In genomic region chr3:152668239-152668638, GRCm38 (mm10) we compare ENCODE assay signal across 8 mouse cellular contexts. TPM values are rescaled to one million over a fixed set of nuclear protein-coding genes. Genes with fewer than 3 reads are reported as not detected.
DNase-seq lines count a peak whose midpoint lies in the region; ATAC-seq and TF ChIP-seq lines count a peak whose summit lies in the region.

Gene Ak5, minus strand, starts transcription at chr3:152668360.

- WGBS in embryonic facial prominence, embryonic 14.5 days, result 6% methylated on average over 3 of the region's 5 CpGs
- 7% methylated on average over 2 of the region's 5 CpGs for WGBS in midbrain, embryonic 16.5 days

- H3K27me3 ChIP-seq in embryonic facial prominence, embryonic 14.5 days (replicated peaks; ENCODE audit: control insufficient read depth, insufficient read depth, low read length), result peaks cover 37% of the 10 kb centered on the region
- H3K27me3 ChIP-seq in midbrain, embryonic 16.5 days (ENCODE audit: control insufficient read depth, insufficient read depth, low read depth, low read length), result peaks cover 8% of the 10 kb centered on the region

- DNase-seq in layer of hippocampus, adult 2 months (ENCODE audit: low spot score in 2 of 2), result no peak
- no peak for DNase-seq in layer of hippocampus, adult 9-11 months
- no peak for DNase-seq in embryonic facial prominence, embryonic 14.5 days (ENCODE audit: low spot score)
- no peak for DNase-seq in layer of hippocampus, postnatal 14 days (ENCODE audit: low spot score in 2 of 2)
- DNase-seq in B cell, adult 2 months, result no peak
- DNase-seq in cerebellum, postnatal 36 days, result no peak
- no peak for DNase-seq in urinary bladder, postnatal 25 days (ENCODE audit: low spot score)

- H3K4me1 ChIP-seq in embryonic facial prominence, embryonic 14.5 days (ENCODE audit: control insufficient read depth, insufficient read depth, low read length), result no peaks in the 10 kb centered on the region
- H3K4me1 ChIP-seq in midbrain, embryonic 16.5 days (ENCODE audit: control insufficient read depth, insufficient read depth, low read length), result peaks cover 3% of the 10 kb centered on the region; the same call in 1 of the 2 replicates

- peak within 1 kb of the TSS; percentile 67 for H3K9ac ChIP-seq in embryonic facial prominence, embryonic 14.5 days (ENCODE audit: low read depth, low read length)
- H3K9ac ChIP-seq in midbrain, embryonic 16.5 days (ENCODE audit: low read depth, low read length), result peak within 1 kb of the TSS; percentile 74

- no peaks in the 10 kb centered on the region for H3K36me3 ChIP-seq in embryonic facial prominence, embryonic 14.5 days (ENCODE audit: control insufficient read depth, insufficient read depth, low read length)
- no peaks in the 10 kb centered on the region for H3K36me3 ChIP-seq in midbrain, embryonic 16.5 days (ENCODE audit: control insufficient read depth, insufficient read depth, low read length)

- no peak for ATAC-seq in embryonic facial prominence, embryonic 14.5 days (ENCODE audit: low read depth)
- ATAC-seq in midbrain, embryonic 16.5 days, result peak; percentile 61

- peak within 1 kb of the TSS; percentile 77 for H3K4me3 ChIP-seq in layer of hippocampus, adult 2 months
- peak within 1 kb of the TSS; percentile 55 for H3K4me3 ChIP-seq in embryonic facial prominence, embryonic 14.5 days (ENCODE audit: low read depth, low read length)
- peak within 1 kb of the TSS; percentile 64 for H3K4me3 ChIP-seq in midbrain, embryonic 16.5 days (ENCODE audit: low read depth, low read length)

- H3K9me3 ChIP-seq in embryonic facial prominence, embryonic 14.5 days (ENCODE audit: control insufficient read depth, low read length), result no peaks in the 10 kb centered on the region
- no peaks in the 10 kb centered on the region; the same call in 1 of the 2 replicates for H3K9me3 ChIP-seq in midbrain, embryonic 16.5 days (replicated peaks; ENCODE audit: control insufficient read depth, low read length, poor library complexity, severe bottlenecking)

- TF ChIP-seq CTCF in layer of hippocampus, adult 2 months (conservative IDR thresholded peaks at IDR 0.05), result no peak

- peak within 1 kb of the TSS; percentile 97 for H3K27ac ChIP-seq in layer of hippocampus, adult 2 months
- no peak within 1 kb of the TSS for H3K27ac ChIP-seq in embryonic facial prominence, embryonic 14.5 days (replicated peaks; ENCODE audit: low read depth, low read length)
- H3K27ac ChIP-seq in midbrain, embryonic 16.5 days (ENCODE audit: low read length), result peak within 1 kb of the TSS; percentile 50; the same call in 1 of the 2 replicates

- H3K4me2 ChIP-seq in embryonic facial prominence, embryonic 14.5 days (ENCODE audit: low read depth, low read length), result peak within 1 kb of the TSS; percentile 98
- H3K4me2 ChIP-seq in midbrain, embryonic 16.5 days (ENCODE audit: low read length), result peak within 1 kb of the TSS; percentile 97

RNA-seq across cellular contexts. Expression of gene Ak5, which starts in this region (rescaled TPM):
- 100 to 1,000 TPM; 245 to 266 TPM for total RNA-seq in layer of hippocampus, adult 2 months (2021)
- polyA plus RNA-seq in embryonic facial prominence, embryonic 14.5 days (2014; fragmentation: Nextera tagmentation; extraction: Ambion mirVana), result 2.9 and 3.1 TPM in 2 replicates
- total RNA-seq in layer of hippocampus, postnatal 14 days (2021), result 100 to 1,000 TPM; 214 to 220 TPM
- 18.4 and 20.9 TPM in 2 replicates for polyA plus RNA-seq in midbrain, embryonic 16.5 days (2015; fragmentation: Nextera tagmentation; extraction: Ambion mirVana)
